Mouse (Mus musculus): ENCODE data around the gene Tmem211. TPM values are rescaled to one million over a fixed set of nuclear protein-coding genes. Genes with fewer than 3 reads are reported as not detected.

The Tmem211 gene
- polyA plus RNA-seq, 1 experiment, result 0.76 TPM

- no peak overlapping the region for H3K9ac ChIP-seq (ENCODE audit: low read depth, poor library complexity, severe bottlenecking)
- peaks cover 2% of the 10 kb centered on the region for H3K4me1 ChIP-seq (ENCODE audit: control insufficient read depth, insufficient read depth, low read length)
- no peaks in the 10 kb centered on the region for H3K9me3 ChIP-seq (replicated peaks; ENCODE audit: control insufficient read depth, insufficient read depth, low read length, poor library complexity, severe bottlenecking)
- H3K4me3 ChIP-seq (ENCODE audit: low read depth, low read length), result no peak overlapping the region
- H3K27ac ChIP-seq (ENCODE audit: insufficient read depth, low read length), result no peak overlapping the region
- H3K36me3 ChIP-seq (ENCODE audit: control insufficient read depth, insufficient read depth, low read length, poor library complexity, severe bottlenecking), result no peaks in the 10 kb centered on the region
- H3K27me3 ChIP-seq (ENCODE audit: control insufficient read depth, insufficient read depth, low read length, poor library complexity, severe bottlenecking), result no peaks in the 10 kb centered on the region
- no peak for TF ChIP-seq POLR2A (IDR thresholded peaks at IDR 0.05; ENCODE audit: insufficient read depth, low read length)
- no peak for TF ChIP-seq CTCF (IDR thresholded peaks at IDR 0.05; ENCODE audit: low read depth, low read length)
- no peak for TF ChIP-seq EP300 (IDR thresholded peaks at IDR 0.05; ENCODE audit: insufficient read depth, low read depth, low read length)
These were observed 34.8 kb upstream of the Tmem211 start for GRCm38 (mm10) chr5:113191901-113192300.

DNA sequence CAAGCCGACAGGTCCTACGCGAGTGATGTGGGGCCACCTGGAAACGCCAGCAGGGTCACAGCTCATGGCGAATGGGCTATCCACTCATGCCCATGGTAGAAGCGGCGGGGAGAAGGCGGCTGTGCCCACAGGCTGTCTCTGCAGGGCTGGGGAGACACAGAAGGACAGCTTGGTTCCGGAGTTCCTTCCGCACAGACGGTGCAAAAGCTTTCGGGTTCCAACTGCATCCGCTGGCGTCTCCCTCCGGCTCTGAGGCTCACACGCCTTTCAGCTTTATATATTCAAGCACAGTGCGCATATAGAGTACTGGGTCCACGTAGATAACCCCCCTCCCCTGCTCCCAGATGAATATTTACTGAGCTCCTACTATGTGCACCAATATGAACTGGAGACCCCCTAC is 32.9 kb upstream of the Tmem211 start:
- no peak for TF ChIP-seq CTCF (IDR thresholded peaks at IDR 0.05; ENCODE audit: low read depth, low read length)
- TF ChIP-seq POLR2A (IDR thresholded peaks at IDR 0.05; ENCODE audit: insufficient read depth, low read length), result no peak
- no peak for TF ChIP-seq EP300 (IDR thresholded peaks at IDR 0.05; ENCODE audit: insufficient read depth, low read depth, low read length)
- Histone ChIP-seq H3K9me3 (replicated peaks; ENCODE audit: control insufficient read depth, insufficient read depth, low read length, poor library complexity, severe bottlenecking) (no peaks in the 10 kb centered on the region), H3K36me3 (ENCODE audit: control insufficient read depth, insufficient read depth, low read length, poor library complexity, severe bottlenecking) (no peaks in the 10 kb centered on the region), H3K4me3 (ENCODE audit: low read depth, low read length) (peak overlapping the region; percentile 10), H3K9ac (ENCODE audit: low read depth, poor library complexity, severe bottlenecking) (no peak overlapping the region), H3K27ac (ENCODE audit: insufficient read depth, low read length) (no peak overlapping the region), H3K27me3 (ENCODE audit: control insufficient read depth, insufficient read depth, low read length, poor library complexity, severe bottlenecking) (no peaks in the 10 kb centered on the region), H3K4me1 (ENCODE audit: control insufficient read depth, insufficient read depth, low read length) (no peaks in the 10 kb centered on the region)

- no peak for TF ChIP-seq EP300 (IDR thresholded peaks at IDR 0.05; ENCODE audit: insufficient read depth, low read depth, low read length)
- no peak for TF ChIP-seq CTCF (IDR thresholded peaks at IDR 0.05; ENCODE audit: low read depth, low read length)
- TF ChIP-seq POLR2A (IDR thresholded peaks at IDR 0.05; ENCODE audit: insufficient read depth, low read length), result no peak
- Histone ChIP-seq H3K9me3 (replicated peaks; ENCODE audit: control insufficient read depth, insufficient read depth, low read length, poor library complexity, severe bottlenecking) (no peaks in the 10 kb centered on the region), H3K27me3 (ENCODE audit: control insufficient read depth, insufficient read depth, low read length, poor library complexity, severe bottlenecking) (no peaks in the 10 kb centered on the region), H3K36me3 (ENCODE audit: control insufficient read depth, insufficient read depth, low read length, poor library complexity, severe bottlenecking) (no peaks in the 10 kb centered on the region), H3K4me3 (ENCODE audit: low read depth, low read length) (no peak overlapping the region), H3K27ac (ENCODE audit: insufficient read depth, low read length) (no peak overlapping the region), H3K9ac (ENCODE audit: low read depth, poor library complexity, severe bottlenecking) (no peak overlapping the region), H3K4me1 (ENCODE audit: control insufficient read depth, insufficient read depth, low read length) (peaks cover 2% of the 10 kb centered on the region)
These were observed 31.3 kb upstream of the Tmem211 start for GRCm38 (mm10) chr5:113195451-113195850.

GRCm38 (mm10) chr5:113195907-113196306 is 30.8 kb upstream of the Tmem211 start:
- no peaks in the 10 kb centered on the region for H3K9me3 ChIP-seq (replicated peaks; ENCODE audit: control insufficient read depth, insufficient read depth, low read length, poor library complexity, severe bottlenecking)
- no peak for TF ChIP-seq POLR2A (IDR thresholded peaks at IDR 0.05; ENCODE audit: insufficient read depth, low read length)
- no peak for TF ChIP-seq EP300 (IDR thresholded peaks at IDR 0.05; ENCODE audit: insufficient read depth, low read depth, low read length)
- TF ChIP-seq CTCF (IDR thresholded peaks at IDR 0.05; ENCODE audit: low read depth, low read length), result no peak
- H3K36me3 ChIP-seq (ENCODE audit: control insufficient read depth, insufficient read depth, low read length, poor library complexity, severe bottlenecking), result no peaks in the 10 kb centered on the region
- peaks cover 2% of the 10 kb centered on the region for H3K4me1 ChIP-seq (ENCODE audit: control insufficient read depth, insufficient read depth, low read length)
- H3K27ac ChIP-seq (ENCODE audit: insufficient read depth, low read length), result no peak overlapping the region
- H3K4me3 ChIP-seq (ENCODE audit: low read depth, low read length), result no peak overlapping the region
- H3K9ac ChIP-seq (ENCODE audit: low read depth, poor library complexity, severe bottlenecking), result no peak overlapping the region
- H3K27me3 ChIP-seq (ENCODE audit: control insufficient read depth, insufficient read depth, low read length, poor library complexity, severe bottlenecking), result no peaks in the 10 kb centered on the region

- Histone ChIP-seq H3K27ac (ENCODE audit: insufficient read depth, low read length) (no peak overlapping the region), H3K27me3 (ENCODE audit: control insufficient read depth, insufficient read depth, low read length, poor library complexity, severe bottlenecking) (no peaks in the 10 kb centered on the region), H3K36me3 (ENCODE audit: control insufficient read depth, insufficient read depth, low read length, poor library complexity, severe bottlenecking) (no peaks in the 10 kb centered on the region), H3K4me1 (ENCODE audit: control insufficient read depth, insufficient read depth, low read length) (peaks cover 2% of the 10 kb centered on the region), H3K9ac (ENCODE audit: low read depth, poor library complexity, severe bottlenecking) (no peak overlapping the region), H3K9me3 (replicated peaks; ENCODE audit: control insufficient read depth, insufficient read depth, low read length, poor library complexity, severe bottlenecking) (no peaks in the 10 kb centered on the region), H3K4me3 (ENCODE audit: low read depth, low read length) (no peak overlapping the region)
- TF ChIP-seq CTCF (IDR thresholded peaks at IDR 0.05; ENCODE audit: low read depth, low read length) (no peak), EP300 (IDR thresholded peaks at IDR 0.05; ENCODE audit: insufficient read depth, low read depth, low read length) (no peak), POLR2A (IDR thresholded peaks at IDR 0.05; ENCODE audit: insufficient read depth, low read length) (no peak)
These were observed 29.6 kb upstream of the Tmem211 start for GRCm38 (mm10) chr5:113196916-113197794.

DNA sequence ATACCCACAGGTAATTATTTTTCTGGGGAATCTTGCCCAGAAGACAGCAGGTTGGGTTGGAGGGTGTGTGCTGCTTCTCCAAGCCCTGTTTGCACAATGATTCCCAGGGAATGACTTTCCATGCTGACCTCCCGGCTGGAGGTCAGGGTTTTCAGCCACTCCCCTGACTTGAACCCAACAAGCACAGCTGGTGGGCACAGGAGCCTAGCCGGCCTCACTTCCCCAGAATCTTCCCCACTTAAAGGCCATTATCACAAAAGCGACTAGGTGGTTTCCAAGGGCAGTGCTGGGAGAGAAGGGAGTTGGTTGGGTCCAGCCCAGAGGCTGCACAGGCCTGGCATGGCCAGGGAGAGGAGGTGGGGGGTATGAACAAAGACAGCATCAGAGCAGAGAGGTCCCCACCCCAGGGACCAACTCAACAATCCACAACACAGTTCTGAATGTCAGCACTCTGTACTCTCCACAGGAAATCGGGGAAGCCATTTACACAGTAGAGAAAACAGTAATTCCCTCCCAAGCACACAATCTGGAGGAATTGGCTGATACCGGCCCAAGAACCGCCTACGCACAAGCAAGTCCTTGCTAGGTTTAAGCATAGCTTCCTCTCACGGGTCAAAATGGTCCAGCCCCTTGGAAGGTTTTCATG is 27.5 kb upstream of the Tmem211 start:
- Histone ChIP-seq H3K36me3 (ENCODE audit: control insufficient read depth, insufficient read depth, low read length, poor library complexity, severe bottlenecking) (no peaks in the 10 kb centered on the region), H3K9ac (ENCODE audit: low read depth, poor library complexity, severe bottlenecking) (no peak overlapping the region), H3K27ac (ENCODE audit: insufficient read depth, low read length) (peak overlapping the region; percentile 14; the same call in 1 of the 2 replicates), H3K4me3 (ENCODE audit: low read depth, low read length) (no peak overlapping the region), H3K4me1 (ENCODE audit: control insufficient read depth, insufficient read depth, low read length) (peaks cover 2% of the 10 kb centered on the region), H3K9me3 (replicated peaks; ENCODE audit: control insufficient read depth, insufficient read depth, low read length, poor library complexity, severe bottlenecking) (no peaks in the 10 kb centered on the region), H3K27me3 (ENCODE audit: control insufficient read depth, insufficient read depth, low read length, poor library complexity, severe bottlenecking) (no peaks in the 10 kb centered on the region)
- TF ChIP-seq POLR2A (IDR thresholded peaks at IDR 0.05; ENCODE audit: insufficient read depth, low read length) (no peak), CTCF (IDR thresholded peaks at IDR 0.05; ENCODE audit: low read depth, low read length) (no peak), EP300 (IDR thresholded peaks at IDR 0.05; ENCODE audit: insufficient read depth, low read depth, low read length) (no peak)

Measured in ES-Bruce4 (cell line).